Mouse (Mus musculus) stomach, postnatal 0 days (tissue): ENCODE data around the gene Slc25a34.

ENCODE experiments used
- CTCF ChIP-seq: IDR thresholded peaks from 2 replicates; pipeline ENCODE4 v1.5.1; 2016; ENCODE audit warnings: antibody characterized with exemption, low read depth, mild to moderate bottlenecking, moderate library complexity
- EP300 ChIP-seq: optimal IDR thresholded peaks from 2 replicates; pipeline ENCODE3; 2016; ENCODE audit warnings: antibody characterized with exemption

GRCm38 (mm10) chr4:141648262-141648661 lies 24.6 kb upstream of the Slc25a34 start:
- TF ChIP-seq EP300, result no peak
- no peak for TF ChIP-seq CTCF
